Mouse (Mus musculus): ENCODE data around the gene Acsbg1.

Gene Acsbg1

DNA sequence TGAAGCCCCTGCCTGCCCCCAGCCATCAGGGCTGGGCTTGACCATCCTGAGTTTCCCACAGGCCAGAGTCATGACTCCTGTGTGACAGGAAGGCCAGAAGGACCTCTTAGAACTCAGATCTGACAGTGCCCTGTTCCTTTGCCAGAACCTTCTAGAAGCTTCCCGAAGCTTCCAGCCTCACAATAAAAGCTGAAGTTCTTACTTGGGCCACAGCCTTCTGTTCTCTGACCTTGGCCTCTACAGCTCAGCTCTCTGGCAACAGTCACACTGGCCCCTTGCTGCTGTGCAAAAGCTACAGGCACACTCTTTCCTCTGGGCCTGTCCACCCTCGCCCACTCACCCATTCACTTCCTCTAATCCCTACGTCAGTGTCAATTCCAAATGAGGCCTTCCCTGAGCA is 10.3 kb upstream of the Acsbg1 start:
- no peak for DNase-seq (ENCODE audit: low read depth, low spot score)

DNA sequence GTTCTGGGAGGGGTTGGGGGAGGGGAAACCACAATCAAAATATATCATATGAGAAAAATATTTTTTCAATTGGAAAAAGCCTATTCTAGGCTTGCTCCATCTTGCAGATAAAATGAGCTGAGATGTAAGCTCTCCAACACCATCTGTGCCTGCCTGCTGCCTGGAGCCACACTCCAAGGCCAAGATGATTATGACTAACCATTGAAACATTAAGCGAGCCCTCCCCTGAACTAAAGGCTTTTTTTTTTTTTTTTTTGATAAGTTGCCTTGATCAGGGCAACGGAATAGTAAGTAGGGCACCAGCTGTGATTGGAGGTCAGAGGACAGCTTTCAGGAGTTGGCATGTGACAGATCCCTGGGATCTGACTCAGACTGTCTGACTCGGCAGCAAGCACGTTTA is 6.8 kb upstream of the Acsbg1 start:
- peak; percentile 59 for DNase-seq (ENCODE audit: low read depth, low spot score)

DNA sequence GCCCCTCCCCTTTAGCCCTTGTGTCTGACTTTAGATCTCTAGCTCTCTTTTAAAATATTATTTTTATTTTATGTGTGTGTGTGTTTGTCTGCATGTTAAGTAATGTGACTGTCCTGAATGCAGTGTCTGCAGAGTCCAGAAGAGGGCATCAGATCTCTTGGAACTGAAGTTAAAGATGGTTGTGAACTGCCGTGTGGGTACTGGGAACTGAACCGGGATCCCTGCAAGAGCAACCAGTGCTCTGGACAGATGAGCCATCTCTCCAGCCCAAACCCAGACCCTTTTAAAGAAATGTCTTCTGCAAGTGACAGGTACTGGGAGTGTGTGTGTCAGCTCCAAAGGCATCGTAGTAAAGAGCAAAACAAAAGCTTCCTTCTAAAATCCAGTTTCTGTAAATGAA is 4.4 kb upstream of the Acsbg1 start:
- no peak for DNase-seq (ENCODE audit: low read depth, low spot score)

DNA sequence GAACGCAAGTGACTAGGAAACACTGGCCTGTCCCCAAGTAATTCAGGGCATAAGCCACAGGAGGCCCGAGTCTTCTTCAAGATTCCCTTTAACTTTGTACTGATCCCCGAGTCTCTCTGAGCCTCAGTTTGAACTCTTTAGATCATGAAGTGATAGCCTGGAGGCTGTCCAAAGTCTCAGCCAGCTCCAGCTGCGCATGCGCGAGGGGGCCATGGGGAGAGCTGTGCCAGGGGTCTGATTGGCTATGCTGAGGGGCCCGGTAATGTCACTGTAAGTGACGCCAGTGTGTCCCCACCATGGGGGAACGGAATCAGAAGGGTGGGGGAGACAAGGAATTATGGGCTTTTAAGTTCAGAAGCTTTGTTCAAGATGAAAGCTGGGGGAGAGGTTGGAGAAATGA is 2.7 kb upstream of the Acsbg1 start:
- DNase-seq (ENCODE audit: low read depth, low spot score) = no peak

DNA sequence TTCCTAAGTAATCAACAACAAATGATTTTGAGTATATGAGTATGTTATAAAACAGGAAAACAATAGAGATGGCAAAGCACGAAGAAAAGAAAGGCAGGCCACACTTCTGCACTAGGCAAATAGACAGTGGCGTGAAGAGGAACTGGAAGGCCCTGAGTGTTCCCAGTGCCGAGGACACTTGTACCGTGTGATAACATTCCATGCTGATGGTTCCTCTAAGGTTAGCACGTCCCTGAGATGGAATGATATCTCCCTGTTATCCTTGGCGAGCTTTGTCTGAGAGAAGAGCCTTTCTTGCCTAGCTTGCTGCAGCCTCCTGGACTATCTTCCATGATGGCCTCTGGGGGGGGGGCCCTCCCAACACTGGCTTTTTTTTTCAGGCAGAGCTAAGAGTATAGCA is 2.9 kb downstream of the Acsbg1 start:
- no peak for DNase-seq (ENCODE audit: low read depth, low spot score)

DNA sequence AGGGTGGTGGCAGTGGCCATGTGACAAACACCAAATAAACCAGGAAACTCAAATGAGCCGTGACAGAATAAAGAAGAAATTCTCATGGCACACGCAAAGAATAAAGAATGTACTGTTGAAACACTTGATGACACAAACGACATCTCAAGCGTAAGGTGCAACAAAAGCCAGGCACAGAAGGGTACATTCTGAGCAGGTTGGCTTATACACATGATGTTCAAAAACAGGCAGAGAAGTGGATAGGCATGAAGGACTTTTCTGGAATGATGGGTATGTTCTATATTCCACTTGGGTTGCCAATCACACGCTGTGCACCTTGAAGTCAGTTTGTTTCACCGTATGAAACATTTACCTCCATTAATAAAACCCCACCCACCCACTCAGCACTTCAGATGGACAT is 5.3 kb downstream of the Acsbg1 start:
- no peak for DNase-seq (ENCODE audit: low read depth, low spot score)

DNA sequence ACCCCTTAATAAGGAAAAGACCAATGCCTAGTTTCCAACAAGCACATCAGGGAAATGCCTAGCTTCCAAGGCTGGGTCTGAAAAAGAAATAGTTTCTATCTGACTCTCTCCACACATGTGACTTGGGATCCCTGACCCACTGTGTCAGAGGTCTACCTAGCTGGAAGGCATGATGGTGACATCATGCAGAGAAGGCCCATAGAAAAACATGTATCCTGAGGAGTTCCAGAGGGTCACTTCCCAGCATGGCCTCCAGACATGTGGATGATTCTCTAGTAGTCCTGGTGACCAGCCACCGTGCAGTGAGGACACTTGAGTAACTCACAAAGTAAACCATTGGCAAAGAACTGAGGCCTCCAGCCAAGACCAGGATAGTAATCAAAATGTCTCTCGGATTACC is 5.8 kb downstream of the Acsbg1 start:
- no peak for DNase-seq (ENCODE audit: low read depth, low spot score)

DNA sequence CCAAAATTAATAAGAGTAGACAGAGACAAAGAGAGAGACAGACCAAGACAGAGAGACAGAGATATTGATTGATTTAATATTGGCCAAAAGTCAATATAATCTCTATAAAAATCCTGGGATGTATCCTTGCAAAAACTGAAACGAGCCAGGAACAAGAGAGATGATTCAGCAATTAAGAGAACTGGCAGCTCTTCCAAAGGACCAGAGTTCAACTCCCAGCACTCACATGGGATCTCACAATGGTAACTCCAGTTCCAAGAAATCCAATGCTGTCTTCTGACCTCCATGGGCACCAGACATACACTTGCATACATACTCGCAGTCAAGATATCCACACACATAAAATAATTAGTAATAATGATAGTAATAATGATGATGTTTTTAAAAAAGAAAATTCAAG is 8.9 kb downstream of the Acsbg1 start:
- DNase-seq (ENCODE audit: low read depth, low spot score) = no peak

DNA sequence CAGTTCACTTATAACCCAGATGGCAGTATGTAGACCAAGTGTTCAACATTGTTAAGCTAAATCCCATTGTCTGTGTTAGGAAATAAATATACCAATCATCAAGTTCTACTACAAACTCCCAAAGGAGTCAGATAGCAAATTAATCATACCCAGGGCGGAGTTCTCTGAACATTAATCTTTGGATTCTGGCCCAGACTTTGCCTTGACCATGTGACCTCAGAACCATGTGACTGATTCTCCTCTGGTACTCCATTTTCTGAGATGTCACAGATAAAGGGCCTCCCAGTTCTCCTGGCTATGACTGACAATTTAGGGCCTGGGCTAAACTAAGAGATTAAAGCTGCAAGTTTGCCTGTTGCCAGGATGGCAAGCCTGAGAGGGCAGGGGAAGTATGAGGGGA is 12.3 kb downstream of the Acsbg1 start:
- no peak for DNase-seq (ENCODE audit: low read depth, low spot score)

DNA sequence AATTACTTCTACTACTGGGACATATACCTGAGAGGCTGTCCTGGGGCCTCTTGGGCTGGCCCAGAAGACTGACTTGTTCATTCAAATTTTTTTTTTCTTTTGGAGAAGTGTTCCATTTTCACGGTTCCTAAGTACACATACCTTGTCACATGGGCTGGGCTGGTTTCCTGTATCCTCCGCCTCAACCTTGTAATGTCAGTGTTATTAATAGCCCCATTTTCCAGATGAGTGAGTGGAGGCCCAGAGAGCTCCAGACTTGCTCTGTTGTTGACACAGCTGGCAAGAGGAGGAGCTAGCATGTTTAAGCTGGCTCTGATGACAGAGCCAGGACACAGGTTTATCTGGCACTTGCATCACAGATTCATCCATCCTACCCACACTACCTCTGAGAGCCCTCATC is 14.2 kb downstream of the Acsbg1 start:
- DNase-seq (ENCODE audit: low read depth, low spot score) = no peak

DNA sequence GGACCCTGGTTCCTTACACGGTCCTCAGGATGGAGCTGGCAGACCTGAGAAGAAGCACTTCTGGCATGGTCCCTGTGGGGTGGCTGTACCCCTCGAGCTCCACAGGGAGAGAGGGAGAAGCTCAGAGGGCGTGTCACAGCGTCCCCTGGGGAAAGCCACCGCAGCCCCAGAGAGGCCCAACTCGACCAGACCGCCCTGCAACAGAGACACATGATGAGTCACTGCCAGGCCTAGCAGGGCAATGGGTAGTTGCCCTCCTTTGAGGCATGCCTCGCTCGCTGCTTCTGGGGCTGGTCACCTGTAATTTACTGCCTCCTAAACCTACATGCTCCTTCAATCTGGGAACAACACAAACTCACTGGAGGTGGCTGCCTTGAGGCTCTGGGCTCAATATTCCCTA is 15.4 kb downstream of the Acsbg1 start:
- no peak for DNase-seq (ENCODE audit: low read depth, low spot score)

DNA sequence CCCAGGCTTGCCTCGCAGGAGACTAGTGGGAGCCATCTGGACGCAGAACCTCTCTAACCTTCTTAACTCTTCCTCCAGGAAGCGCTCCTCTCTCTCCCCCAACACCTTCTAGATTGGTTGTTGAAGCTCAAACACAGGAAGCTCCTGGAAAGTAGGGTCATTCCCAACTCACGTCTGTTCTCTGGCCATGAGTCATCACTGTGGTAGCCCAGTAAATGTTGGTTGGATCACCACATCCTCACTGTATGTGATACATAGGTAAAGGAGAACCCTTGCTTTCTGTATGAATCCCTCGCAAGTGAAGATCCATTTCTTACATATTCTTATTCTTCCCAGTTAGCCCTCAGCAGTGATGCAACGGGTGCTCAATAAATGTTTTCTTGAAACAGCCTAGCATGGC is 16.1 kb downstream of the Acsbg1 start:
- no peak for DNase-seq (ENCODE audit: low read depth, low spot score)

DNA sequence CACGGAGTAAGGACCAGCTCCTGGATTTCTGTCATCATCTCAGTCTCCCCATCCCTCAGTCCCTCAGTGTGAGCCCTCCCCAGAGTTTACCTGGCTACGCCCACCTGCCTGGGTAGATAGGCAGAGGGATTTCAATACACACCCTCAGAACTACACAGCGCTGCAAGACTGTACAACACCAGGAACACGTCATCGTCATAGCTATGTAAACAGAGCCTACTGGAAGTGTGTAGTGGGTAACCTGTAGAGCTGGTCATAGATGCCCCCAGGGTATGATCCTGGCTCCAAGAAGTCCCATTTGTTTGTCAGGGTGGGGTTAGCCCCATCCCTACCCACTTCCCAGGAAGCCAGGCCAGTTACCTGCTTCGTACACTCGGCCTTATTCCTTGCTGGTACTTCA is 18.5 kb downstream of the Acsbg1 start:
- no peak for DNase-seq (ENCODE audit: low read depth, low spot score)

DNA sequence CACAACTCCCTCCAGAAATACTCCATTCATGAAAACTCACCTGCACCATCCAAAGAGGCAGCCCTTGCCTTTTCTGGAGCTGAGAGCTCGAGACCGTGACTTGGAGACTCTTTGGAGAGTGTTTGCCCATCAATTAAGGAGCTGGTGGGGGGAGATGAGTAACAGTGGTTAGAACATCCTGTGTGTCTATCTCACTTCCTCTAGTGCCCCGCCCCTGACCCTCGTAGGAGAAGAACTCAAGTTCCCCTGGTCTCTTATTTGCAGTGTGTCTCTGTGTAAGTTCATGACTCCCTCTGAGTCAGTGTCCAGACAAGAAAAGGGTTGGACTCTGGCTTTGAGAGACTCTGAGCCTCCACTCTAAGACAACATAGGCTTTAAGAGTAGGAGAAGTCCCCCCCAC is 19.1 kb downstream of the Acsbg1 start:
- no peak for DNase-seq (ENCODE audit: low read depth, low spot score)

DNA sequence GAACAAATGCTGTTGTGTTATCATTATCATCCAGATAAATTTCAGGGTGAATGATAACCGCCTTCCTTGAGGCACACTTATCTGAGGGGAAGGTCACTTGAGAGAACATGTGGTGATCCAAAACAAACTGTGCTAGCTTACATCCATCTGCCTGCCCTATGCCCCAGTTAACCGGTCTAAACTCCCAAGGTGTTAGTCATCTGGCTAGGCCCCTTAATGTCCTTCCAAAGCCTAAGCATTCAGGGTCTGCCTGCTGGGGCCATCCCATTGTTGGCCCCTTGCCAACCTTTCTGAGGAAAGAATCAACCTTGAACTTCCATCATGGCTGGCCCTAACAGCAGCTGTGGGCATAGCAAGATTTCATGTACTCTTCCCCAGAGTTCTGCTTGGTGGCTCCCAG is 19.5 kb downstream of the Acsbg1 start:
- DNase-seq (ENCODE audit: low read depth, low spot score) = no peak

DNA sequence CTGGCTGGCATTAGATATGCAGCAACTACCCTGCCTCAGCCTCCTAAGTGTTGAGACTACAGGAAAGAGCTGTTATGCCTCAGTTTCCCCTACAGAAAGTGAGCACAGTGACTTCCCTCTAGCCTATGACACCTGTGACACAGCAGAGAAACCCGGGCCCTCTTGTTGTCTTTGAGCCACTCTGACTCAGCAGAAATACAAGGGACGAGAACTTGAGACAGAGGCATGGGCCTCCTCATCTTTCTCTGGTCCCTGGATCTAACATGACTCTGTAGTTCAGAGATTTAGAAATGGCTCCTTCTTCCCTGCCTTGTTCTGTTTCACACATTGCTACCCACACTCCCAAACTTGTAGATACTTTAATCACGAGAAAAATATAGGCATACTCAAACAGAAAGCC is 20.1 kb downstream of the Acsbg1 start:
- DNase-seq (ENCODE audit: low read depth, low spot score) = no peak

DNA sequence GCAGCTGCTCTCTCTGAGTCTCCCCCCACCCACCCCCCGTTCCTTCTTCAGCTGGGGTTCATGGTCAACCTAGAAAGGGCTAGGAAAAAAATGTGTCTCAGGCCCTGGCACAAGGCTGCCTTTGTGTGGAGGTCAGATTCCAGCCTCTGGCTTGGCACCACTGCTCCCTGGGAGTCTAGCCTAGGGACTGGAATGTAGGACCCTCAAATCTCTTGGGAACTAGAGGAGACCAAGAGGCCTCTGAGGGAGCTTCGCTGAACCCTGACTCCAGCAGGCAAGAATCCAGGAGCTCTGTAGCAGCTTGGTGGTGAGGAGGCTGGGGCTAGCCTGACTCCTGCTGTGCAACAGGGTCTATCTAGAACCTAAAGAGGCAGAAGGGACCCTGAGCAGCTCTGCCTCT is 22.5 kb downstream of the Acsbg1 start:
- no peak for DNase-seq (ENCODE audit: low read depth, low spot score)

DNA sequence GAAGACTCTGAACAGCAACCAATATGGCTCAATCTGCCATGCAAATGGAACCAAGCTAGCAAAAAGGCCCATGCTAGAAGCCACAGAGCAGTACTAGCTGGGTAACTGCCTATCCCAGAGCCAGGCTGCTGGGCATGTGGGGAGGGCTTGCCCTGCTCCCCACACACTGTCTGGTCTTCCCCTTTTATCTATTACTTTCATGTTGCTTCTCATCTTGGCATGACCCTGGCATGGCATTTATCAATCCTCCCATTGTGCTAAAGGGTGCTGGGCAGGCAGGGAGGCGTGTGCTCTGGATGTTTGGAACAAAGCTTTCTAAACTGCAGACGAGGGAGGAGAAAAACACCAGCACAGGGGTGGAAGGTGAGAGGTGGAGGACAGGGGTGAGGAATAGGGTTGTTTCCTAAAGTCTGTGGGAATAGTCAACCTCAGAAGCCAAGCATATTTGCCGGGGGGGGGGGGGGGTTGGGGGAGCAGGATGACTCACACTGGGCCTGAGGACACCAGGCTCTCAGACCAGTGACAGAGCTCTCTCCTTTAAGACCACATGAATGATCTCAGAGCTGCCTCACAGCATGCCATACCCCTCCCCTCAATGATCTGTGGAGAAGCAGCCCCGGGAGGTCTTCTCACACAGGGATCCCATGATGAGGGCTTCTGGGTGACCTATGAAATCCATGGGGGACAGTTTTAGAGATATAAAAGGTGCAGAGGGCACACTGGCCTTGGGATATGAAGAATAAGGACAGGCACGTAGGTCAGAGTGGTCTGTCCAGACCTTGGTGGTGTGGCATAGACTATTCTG is 24.0 kb downstream of the Acsbg1 start:
- DNase-seq (ENCODE audit: low read depth, low spot score) = no peak

DNA sequence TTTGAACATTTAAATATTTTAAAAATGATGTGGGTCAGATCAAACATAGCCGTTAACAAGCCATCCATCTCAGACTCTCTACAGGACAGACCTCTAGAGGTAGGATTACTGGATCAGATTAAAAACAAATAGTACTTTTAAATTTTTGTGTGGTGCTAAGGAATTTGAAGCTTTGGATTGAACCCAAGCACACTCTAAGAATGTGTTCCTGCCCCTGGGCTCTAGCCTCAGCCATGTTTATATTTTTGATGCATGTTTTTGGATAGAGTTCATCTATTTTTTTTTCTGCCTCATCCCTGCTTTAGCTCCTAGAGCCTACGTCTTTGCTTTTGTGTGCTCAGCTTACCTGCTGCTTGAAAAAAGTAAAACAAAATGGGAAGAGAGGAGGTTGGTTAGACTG is 28.3 kb downstream of the Acsbg1 start:
- no peak for DNase-seq (ENCODE audit: low read depth, low spot score)

DNA sequence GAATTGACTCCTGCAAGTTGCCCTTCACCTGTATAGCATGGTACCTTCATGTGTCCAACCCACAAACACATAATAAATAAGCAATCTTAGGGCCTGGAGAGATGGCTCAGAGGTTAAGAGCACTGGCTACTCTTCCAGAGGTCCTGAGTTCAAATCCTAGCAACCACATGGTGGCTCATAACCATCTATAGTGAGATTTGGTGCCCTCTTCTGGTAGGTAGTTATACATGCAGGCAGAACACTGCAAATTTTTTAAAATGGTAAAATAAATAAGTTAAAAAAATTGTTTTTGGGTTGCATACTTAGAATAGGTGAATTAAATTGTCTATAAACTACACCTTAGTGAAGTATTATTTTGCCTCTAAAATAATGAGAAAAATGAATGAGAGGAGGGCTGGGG is 30.8 kb downstream of the Acsbg1 start:
- DNase-seq (ENCODE audit: low read depth, low spot score) = no peak

DNA sequence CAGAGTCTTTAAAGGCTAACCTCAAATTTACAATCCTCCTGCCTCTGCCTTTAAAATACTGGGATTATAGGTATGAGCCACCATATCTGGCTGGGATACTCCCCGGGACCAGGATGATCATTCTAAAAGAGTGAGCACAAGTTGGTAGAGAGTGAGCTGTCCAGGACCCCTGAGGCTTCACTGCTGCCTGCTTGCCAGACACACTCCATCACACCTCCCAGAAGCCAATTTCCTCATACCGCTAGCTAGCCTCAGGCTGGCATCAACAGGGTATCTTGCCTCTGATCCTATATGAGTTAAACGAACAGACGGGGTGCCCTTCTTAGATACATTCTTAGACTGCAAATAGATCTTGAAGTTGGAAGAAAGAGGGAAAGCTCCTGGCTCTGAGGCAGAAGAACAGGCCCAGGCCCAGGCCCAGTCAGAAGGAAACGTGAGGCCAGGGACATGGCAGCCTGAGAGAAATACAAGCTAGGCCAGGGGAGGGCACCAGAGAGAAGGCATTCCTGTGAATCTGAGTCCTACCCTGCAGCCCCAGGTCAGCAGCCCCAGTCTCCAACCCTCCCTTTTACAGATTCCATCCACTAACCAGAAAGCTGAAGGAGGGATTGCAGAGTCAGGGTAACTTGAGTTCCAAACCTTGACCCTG is 31.9 kb downstream of the Acsbg1 start:
- DNase-seq (ENCODE audit: low read depth, low spot score) = peak; percentile 6

DNA sequence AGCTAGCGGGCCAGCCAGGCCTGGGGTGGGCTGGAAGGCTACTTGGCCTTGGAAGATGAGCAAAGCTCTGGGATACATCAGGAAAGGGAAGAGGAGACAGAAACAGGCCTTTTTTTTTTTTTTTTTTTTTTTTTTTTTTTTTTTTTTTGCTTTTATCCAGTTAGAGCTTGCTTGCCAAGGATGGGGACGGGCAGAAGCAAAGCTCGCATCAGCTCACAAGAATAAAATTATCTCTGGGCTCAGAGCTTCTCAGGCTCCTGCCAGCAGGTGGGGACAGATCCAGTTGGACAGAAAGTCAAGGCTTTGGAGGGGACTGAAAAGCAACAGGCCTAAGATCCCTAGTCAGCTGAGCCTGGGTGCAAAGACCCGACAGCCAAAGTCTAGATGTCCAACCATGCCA is 32.9 kb downstream of the Acsbg1 start:
- no peak for DNase-seq (ENCODE audit: low read depth, low spot score)

DNA sequence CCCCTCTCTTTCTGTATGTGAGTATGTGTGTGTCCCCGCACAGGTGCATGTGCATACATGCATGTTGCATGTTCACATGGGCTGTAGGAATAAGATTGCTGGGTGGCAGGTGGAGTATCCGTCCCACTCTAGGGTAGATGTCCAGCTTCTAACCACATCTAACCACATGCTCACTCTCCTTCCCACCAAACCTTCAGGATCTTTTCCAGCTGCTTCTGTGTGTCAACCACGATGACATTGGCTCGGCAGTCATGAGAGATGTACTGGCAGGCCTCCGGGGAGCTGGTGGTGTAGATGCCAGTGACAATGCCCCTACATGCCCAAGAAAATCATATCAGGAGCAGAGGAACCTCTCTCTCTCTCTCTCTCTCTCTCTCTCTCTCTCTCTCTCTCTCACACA is 34.4 kb downstream of the Acsbg1 start:
- no peak for DNase-seq (ENCODE audit: low read depth, low spot score)

Measured in brain, embryonic 18.5 days (tissue).